Mouse (Mus musculus) kidney, embryonic 16.5 days (tissue): ENCODE data around the gene Caly. TPM values are rescaled to one million over a fixed set of nuclear protein-coding genes. Genes with fewer than 3 reads are reported as not detected.

Source experiments
- ATAC-seq: fragments of 200-750 bp; cut with Nextera tagmentation; 2 replicates; pipeline ENCODE4 v1.8.0; 2017; ENCODE audit warnings: moderate TSS enrichment; ENCODE audit not compliant: low FRiP score, low TSS enrichment
- H3K27ac ChIP-seq: fragments of 300-500 bp; sonication (generic); 2 replicates; pipeline ENCODE4 v1.5.1; 2014; ENCODE audit warnings: low read length
- H3K27me3 ChIP-seq: fragments of 300-500 bp; sonication (generic); 2 replicates; pipeline ENCODE4 v1.6.1; 2014; ENCODE audit warnings: low read length, control low read depth, mixed read lengths; ENCODE audit not compliant: insufficient read depth
- H3K36me3 ChIP-seq: fragments of 300-500 bp; sonication (generic); 2 replicates; pipeline ENCODE4 v1.6.1; 2014; ENCODE audit warnings: low read length, control low read depth, mixed read lengths; ENCODE audit not compliant: insufficient read depth
- H3K4me1 ChIP-seq: fragments of 300-500 bp; sonication (generic); 2 replicates; pipeline ENCODE4 v1.6.1; 2014; ENCODE audit warnings: low read length, control low read depth, mixed read lengths; ENCODE audit not compliant: insufficient read depth
- H3K4me2 ChIP-seq: fragments of 300-500 bp; sonication (generic); replicated peaks from 2 replicates; pipeline ENCODE4 v1.6.1; 2014; ENCODE audit warnings: low read depth, low read length
- H3K4me3 ChIP-seq: fragments of 300-500 bp; sonication (generic); 2 replicates; pipeline ENCODE4 v1.5.1; 2014; ENCODE audit warnings: mild to moderate bottlenecking, low read length
- H3K9ac ChIP-seq: fragments of 300-500 bp; sonication (generic); replicated peaks from 2 replicates; pipeline ENCODE4 v1.6.1; 2014; ENCODE audit warnings: low read length
- H3K9me3 ChIP-seq: fragments of 300-500 bp; sonication (generic); 2 replicates; pipeline ENCODE4 v1.6.1; 2016; ENCODE audit warnings: low read length, control low read depth
- WGBS: fragments of 180-500 bp; shearing (Covaris S2); extraction: QIAGEN DNeasy Blood & Tissue Kit; methylation state at CpG from one replicate; pipeline ENCODE4 v1.1.7; 2014; 5-methylcytosine and 5-hydroxymethylcytosine counted together
- polyA plus RNA-seq: library from polyadenylated mRNA; unstranded; fragments of >200 nt; fragmentation: Nextera tagmentation; extraction: Ambion mirVana; gene quantifications from 2 replicates; pipeline ENCODE4 v1.2.1, GENCODE M21; 2015

Caly gene
- polyA plus RNA-seq, 1 experiment from 2014 or later: 0.99 TPM

GRCm38 (mm10) chr7:140063092-140063491 is 19.3 kb downstream of the Caly start:
- 25% methylated on average over 7 of the region's 7 CpGs for WGBS
- Histone ChIP-seq H3K27ac (no peak overlapping the region), H3K9me3 (no peaks in the 10 kb centered on the region), H3K4me3 (no peak overlapping the region), H3K36me3 (no peaks in the 10 kb centered on the region), H3K4me2 (no peak overlapping the region), H3K4me1 (peaks cover 15% of the 10 kb centered on the region), H3K27me3 (peaks cover 59% of the 10 kb centered on the region), H3K9ac (no peak overlapping the region)
- ATAC-seq: no peak

- peaks cover 21% of the 10 kb centered on the region for H3K4me1 ChIP-seq
- no peak overlapping the region for H3K9ac ChIP-seq
- no peaks in the 10 kb centered on the region for H3K9me3 ChIP-seq
- H3K4me3 ChIP-seq: no peak overlapping the region
- peaks cover 66% of the 10 kb centered on the region for H3K27me3 ChIP-seq
- H3K36me3 ChIP-seq: no peaks in the 10 kb centered on the region
- 21% methylated on average over 11 of the region's 11 CpGs for WGBS
- peak; percentile 24 for ATAC-seq
- no peak overlapping the region for H3K27ac ChIP-seq
- no peak overlapping the region for H3K4me2 ChIP-seq
Observed at GRCm38 (mm10) chr7:140062307-140062706, 20.0 kb downstream of the Caly start.

GRCm38 (mm10) chr7:140061832-140062130 is 20.6 kb downstream of the Caly start:
- ATAC-seq: peak; percentile 5; the same call in 1 of the 2 replicates
- 1% methylated on average over 6 of the region's 6 CpGs for WGBS
- H3K27ac ChIP-seq: no peak overlapping the region
- peaks cover 72% of the 10 kb centered on the region for H3K27me3 ChIP-seq
- H3K4me1 ChIP-seq: peaks cover 21% of the 10 kb centered on the region
- H3K9ac ChIP-seq: peak overlapping the region; percentile 40; the same call in 1 of the 2 replicates
- H3K4me3 ChIP-seq: peak overlapping the region; percentile 38
- H3K9me3 ChIP-seq: no peaks in the 10 kb centered on the region
- no peaks in the 10 kb centered on the region for H3K36me3 ChIP-seq
- peak overlapping the region; percentile 70 for H3K4me2 ChIP-seq

GRCm38 (mm10) chr7:140060936-140061831 is 21.2 kb downstream of the Caly start:
- under 1% methylated on average over 47 of the region's 47 CpGs for WGBS
- H3K27me3 ChIP-seq: peaks cover 78% of the 10 kb centered on the region
- no peaks in the 10 kb centered on the region for H3K36me3 ChIP-seq
- H3K4me2 ChIP-seq: peak overlapping the region; percentile 70
- peak overlapping the region; percentile 38 for H3K4me3 ChIP-seq
- ATAC-seq: peak; percentile 13; the same call in 1 of the 2 replicates
- peaks cover 21% of the 10 kb centered on the region for H3K4me1 ChIP-seq
- H3K27ac ChIP-seq: no peak overlapping the region
- H3K9ac ChIP-seq: peak overlapping the region; percentile 40
- no peaks in the 10 kb centered on the region for H3K9me3 ChIP-seq

GRCm38 (mm10) chr7:140059601-140060000 is 22.7 kb downstream of the Caly start:
- Histone ChIP-seq H3K9me3 (no peaks in the 10 kb centered on the region), H3K9ac (no peak overlapping the region), H3K4me2 (no peak overlapping the region), H3K4me1 (peaks cover 21% of the 10 kb centered on the region), H3K36me3 (no peaks in the 10 kb centered on the region), H3K27ac (no peak overlapping the region), H3K4me3 (no peak overlapping the region), H3K27me3 (peaks cover 84% of the 10 kb centered on the region)
- ATAC-seq: no peak
- 59% methylated on average over 4 of the region's 4 CpGs for WGBS

GRCm38 (mm10) chr7:140058528-140058927 is 23.8 kb downstream of the Caly start:
- H3K9me3 ChIP-seq: no peaks in the 10 kb centered on the region
- no peak for ATAC-seq
- no peaks in the 10 kb centered on the region for H3K36me3 ChIP-seq
- H3K27me3 ChIP-seq: peaks cover 86% of the 10 kb centered on the region
- 16% methylated on average over 7 of the region's 7 CpGs for WGBS
- H3K4me1 ChIP-seq: peaks cover 21% of the 10 kb centered on the region
- H3K27ac ChIP-seq: no peak overlapping the region
- H3K9ac ChIP-seq: peak overlapping the region; percentile 65
- H3K4me3 ChIP-seq: peak overlapping the region; percentile 52
- H3K4me2 ChIP-seq: peak overlapping the region; percentile 77

GRCm38 (mm10) chr7:140057413-140058407 is 24.6 kb downstream of the Caly start:
- 2% methylated on average over 52 of the region's 53 CpGs for WGBS
- H3K27me3 ChIP-seq: peaks cover 90% of the 10 kb centered on the region

GRCm38 (mm10) chr7:140054124-140054523 is 28.2 kb downstream of the Caly start:
- Histone ChIP-seq H3K9me3 (no peaks in the 10 kb centered on the region), H3K4me2 (no peak overlapping the region), H3K4me3 (no peak overlapping the region), H3K27me3 (peaks cover 92% of the 10 kb centered on the region), H3K9ac (no peak overlapping the region), H3K27ac (no peak overlapping the region), H3K4me1 (peaks cover 16% of the 10 kb centered on the region), H3K36me3 (no peaks in the 10 kb centered on the region)
- 79% methylated on average over 4 of the region's 4 CpGs for WGBS
- no peak for ATAC-seq

More at GRCm38 (mm10) chr7:140057413-140058407, 24.6 kb downstream of the Caly start:
- peak overlapping the region; percentile 65 for H3K9ac ChIP-seq
- H3K4me3 ChIP-seq: peak overlapping the region; percentile 52
- no peaks in the 10 kb centered on the region for H3K9me3 ChIP-seq
- H3K27ac ChIP-seq: no peak overlapping the region
- H3K4me2 ChIP-seq: peak overlapping the region; percentile 77
- no peaks in the 10 kb centered on the region for H3K36me3 ChIP-seq
- ATAC-seq: peak; percentile 47
- peaks cover 21% of the 10 kb centered on the region for H3K4me1 ChIP-seq

GRCm38 (mm10) chr7:140049115-140049689 is 33.1 kb downstream of the Caly start:
- Histone ChIP-seq H3K4me2 (peak overlapping the region; percentile 62), H3K36me3 (no peaks in the 10 kb centered on the region), H3K4me3 (peak overlapping the region; percentile 47), H3K4me1 (peaks cover 22% of the 10 kb centered on the region), H3K9ac (no peak overlapping the region), H3K27ac (no peak overlapping the region), H3K27me3 (peaks cover 96% of the 10 kb centered on the region), H3K9me3 (no peaks in the 10 kb centered on the region)
- under 1% methylated on average over 34 of the region's 34 CpGs for WGBS
- peak; percentile 65 for ATAC-seq
